Mouse (Mus musculus): ENCODE data around the gene Pde11a.

Pde11a gene

DNA sequence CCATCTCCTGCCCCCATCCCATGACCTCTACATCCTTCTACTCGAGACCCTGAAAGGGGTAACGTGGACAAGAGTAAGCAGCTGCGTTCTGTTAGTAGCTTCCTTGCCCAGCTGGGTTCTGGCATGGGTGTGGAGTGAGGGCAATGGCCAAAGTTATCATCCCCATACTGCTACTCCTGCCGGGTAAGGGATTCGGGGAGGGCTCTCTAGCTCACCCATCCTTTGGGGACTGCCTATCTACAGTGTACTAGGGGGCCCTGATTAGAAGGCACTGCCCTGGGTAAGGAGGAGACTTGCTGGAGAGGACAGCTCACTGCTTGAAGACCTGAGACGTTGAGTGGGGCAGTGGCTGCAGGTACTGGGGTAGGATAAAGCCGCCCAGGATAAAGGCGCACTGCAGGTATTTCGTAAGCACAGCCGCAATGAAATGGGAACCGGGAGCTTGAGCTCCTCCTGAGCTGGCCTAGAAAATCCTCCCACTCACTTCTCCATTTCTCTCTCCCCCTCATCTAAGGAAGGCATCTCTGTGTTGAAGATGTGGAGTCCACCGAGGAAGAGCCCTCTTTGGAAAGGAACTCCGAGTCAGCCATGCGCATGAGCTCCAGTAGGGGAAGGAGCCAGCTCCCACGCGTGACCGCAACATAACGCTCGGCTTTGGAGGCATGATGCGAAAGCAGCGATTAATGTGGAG, 15.2 kb downstream of the Pde11a start:
- DNase-seq (ENCODE audit: low read depth, low spot score) = peak; percentile 41

- no peak for DNase-seq (ENCODE audit: low read depth, low spot score)
These were observed 18.2 kb downstream of the Pde11a start for GRCm38 (mm10) chr2:76320336-76320735.

DNA sequence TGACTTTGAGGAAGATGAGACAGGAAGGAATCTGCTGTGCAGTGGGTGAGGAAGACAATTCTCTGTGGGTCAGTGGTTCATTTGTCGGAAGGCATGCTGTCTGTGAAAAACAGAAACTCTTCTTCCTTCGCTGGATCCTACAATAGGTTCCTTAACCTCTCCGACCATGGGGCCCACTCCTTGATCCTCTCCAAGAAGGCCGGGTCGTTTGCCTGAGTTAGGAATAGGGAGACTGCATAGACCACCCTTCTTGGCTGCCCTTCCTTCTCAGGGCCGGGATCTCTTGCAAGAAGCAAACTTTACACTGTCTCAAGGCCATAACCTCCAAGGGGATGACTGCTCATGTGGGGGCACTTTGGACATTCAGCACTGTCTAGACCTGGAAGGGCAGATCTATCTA, 19.3 kb downstream of the Pde11a start:
- no peak for DNase-seq (ENCODE audit: low read depth, low spot score)

GRCm38 (mm10) chr2:76287671-76288070, 50.9 kb downstream of the Pde11a start:
- no peak for DNase-seq (ENCODE audit: low read depth, low spot score)

DNA sequence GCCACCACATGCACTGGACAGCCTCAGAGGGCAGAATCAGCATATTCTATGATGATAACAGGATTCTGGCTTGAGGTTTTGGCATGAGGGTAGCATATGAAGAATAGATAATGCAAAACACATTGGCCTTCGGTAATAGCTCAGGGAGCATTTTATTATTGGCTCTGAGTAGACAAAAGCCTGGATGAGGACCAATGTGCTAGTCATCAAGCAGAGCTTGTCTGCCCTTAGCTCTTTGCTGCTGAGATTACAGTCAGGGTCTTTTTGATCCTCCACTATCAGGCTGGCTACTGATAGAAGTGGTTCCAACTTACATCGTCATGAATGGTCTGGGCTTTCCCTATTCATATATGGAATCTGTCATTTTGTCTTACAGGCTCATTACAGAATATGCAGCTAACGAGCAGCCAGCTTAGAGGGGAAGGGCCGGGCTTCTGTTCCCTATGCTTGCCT, 52.3 kb downstream of the Pde11a start:
- no peak for DNase-seq (ENCODE audit: low read depth, low spot score)

- DNase-seq (ENCODE audit: low read depth, low spot score) = no peak
These were observed 53.4 kb downstream of the Pde11a start for GRCm38 (mm10) chr2:76285150-76285549.

- DNase-seq (ENCODE audit: low read depth, low spot score) = peak; percentile 68
These were observed 55.0 kb downstream of the Pde11a start for GRCm38 (mm10) chr2:76283378-76284132.

- DNase-seq (ENCODE audit: low read depth, low spot score) = no peak
These were observed 69.1 kb downstream of the Pde11a start for GRCm38 (mm10) chr2:76269494-76269893.

GRCm38 (mm10) chr2:76267335-76267734, 71.2 kb downstream of the Pde11a start:
- no peak for DNase-seq (ENCODE audit: low read depth, low spot score)

DNA sequence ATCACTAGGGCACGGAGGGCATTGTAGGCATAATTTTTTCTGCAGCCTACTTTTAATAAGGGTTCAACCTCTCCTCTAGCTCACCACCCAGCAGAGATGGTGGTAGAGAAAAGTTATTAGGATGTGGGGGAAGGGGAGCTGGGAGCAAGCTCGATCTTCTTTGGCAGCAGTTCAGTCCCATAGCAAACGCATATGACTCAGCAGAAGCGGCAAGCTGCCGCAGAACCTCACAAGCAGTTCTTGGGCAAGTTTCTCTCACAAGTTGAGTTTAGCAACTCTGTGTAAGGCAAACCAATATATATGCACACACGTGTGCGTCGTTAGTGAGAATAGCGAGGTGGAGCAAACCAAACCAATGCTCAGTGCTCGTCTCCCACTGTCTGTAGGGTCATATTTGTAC, 72.0 kb downstream of the Pde11a start:
- DNase-seq (ENCODE audit: low read depth, low spot score) = peak; percentile 39

DNA sequence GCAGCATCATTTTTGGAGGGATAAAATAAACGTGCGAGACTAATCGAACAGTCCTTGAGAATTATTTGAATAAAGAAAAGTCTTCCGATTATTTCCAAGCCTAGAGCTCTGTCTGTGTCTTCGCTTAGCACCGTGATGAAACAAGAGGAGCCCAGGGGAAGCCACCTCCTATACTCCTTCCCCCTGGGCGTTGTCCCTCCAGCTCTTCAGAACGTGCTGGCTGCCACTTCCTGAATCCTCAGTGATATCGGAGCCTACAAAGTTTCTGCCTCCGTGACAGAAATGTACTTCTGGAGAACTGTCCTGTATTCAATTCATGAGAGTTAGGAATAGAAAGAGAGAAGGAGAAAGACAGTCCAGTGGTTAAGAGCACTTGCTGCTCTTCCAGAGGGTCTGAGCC, 74.3 kb downstream of the Pde11a start:
- no peak for DNase-seq (ENCODE audit: low read depth, low spot score)

GRCm38 (mm10) chr2:76262661-76263060, 75.9 kb downstream of the Pde11a start:
- DNase-seq (ENCODE audit: low read depth, low spot score) = no peak

GRCm38 (mm10) chr2:76254833-76255232, 83.7 kb downstream of the Pde11a start:
- no peak for DNase-seq (ENCODE audit: low read depth, low spot score)

- no peak for DNase-seq (ENCODE audit: low read depth, low spot score)
These were observed 87.2 kb downstream of the Pde11a start for GRCm38 (mm10) chr2:76251379-76251778.

DNA sequence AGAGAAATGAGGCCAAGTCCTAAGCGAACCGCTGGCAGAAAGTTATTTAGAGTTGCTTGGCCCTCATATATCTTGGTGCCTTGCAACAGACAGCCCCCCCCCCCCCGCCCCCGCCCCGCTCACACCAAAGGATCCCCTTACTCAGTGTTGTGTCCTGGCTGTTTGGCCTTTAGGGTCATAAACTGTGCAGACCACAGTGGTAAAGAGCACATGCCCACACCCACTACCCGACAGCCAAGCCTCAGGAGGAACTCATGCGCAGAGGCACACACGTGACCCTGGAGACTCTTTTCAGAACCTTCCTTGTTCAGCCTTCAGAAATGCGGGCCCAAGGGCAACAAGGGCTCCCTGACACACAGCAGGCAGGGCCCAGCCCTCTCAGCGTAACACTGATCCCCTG, 90.3 kb downstream of the Pde11a start:
- DNase-seq (ENCODE audit: low read depth, low spot score) = no peak

GRCm38 (mm10) chr2:76239175-76239574, 99.4 kb downstream of the Pde11a start:
- no peak for DNase-seq (ENCODE audit: low read depth, low spot score)

DNA sequence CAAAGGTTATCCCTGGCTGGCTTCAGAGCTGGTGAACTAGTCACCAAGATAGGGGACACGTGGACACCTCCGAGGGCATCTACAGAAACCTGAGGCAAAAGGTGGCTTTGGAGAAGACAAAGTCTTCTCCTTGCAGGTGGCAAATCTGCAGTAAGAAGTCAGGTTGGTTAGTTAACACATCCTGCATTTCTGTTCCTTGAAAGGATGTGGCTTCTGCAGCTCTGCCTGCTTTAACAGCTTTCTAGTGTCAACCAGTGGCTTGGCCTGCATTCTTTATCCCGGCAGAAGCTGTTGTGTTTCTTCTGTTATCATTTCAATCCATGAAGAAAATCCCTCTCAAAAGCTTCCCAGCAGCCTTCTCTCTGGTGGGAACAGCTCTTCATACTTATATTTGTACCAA, 100.1 kb downstream of the Pde11a start:
- no peak for DNase-seq (ENCODE audit: low read depth, low spot score)

DNA sequence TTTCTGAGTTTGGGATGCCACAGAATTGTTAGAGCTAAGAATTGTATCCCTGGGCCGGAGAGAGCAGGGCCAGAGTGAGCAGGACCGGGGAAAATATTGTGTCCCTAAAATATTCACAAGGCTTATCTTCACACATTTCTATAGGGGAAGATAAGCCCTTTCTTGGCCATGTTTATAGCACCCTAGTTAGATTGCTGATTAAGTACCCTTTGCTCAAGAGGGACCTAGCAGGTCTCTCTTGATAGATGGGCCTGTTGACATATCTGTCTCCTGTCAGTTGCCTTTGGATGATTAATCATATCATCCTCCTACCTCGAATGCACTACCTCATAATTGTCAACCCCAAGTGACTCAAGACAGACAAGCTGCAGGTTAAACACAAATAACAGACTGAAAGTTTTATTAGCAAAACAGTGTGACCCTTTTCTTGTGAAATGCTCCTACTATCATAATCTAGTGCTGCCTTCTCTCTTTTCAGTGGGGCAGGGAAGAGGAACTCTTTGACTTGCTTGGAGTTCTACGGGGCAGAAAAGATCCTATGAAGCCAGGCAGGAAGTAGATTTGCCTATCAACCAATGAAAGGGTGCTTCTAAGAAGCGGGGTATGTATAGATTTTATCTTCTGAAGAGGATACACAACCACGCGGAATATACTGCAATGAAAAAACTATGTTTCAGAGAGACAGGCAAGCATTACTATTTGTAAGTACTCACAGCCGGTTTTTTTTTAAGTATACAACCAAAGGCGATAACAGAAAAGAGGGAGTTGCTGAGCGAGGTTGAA, 100.7 kb downstream of the Pde11a start:
- no peak for DNase-seq (ENCODE audit: low read depth, low spot score)

- no peak for DNase-seq (ENCODE audit: low read depth, low spot score)
These were observed 118.0 kb downstream of the Pde11a start for GRCm38 (mm10) chr2:76220364-76221108.

- DNase-seq (ENCODE audit: low read depth, low spot score) = no peak
These were observed 119.0 kb downstream of the Pde11a start for GRCm38 (mm10) chr2:76219540-76219939.

DNA sequence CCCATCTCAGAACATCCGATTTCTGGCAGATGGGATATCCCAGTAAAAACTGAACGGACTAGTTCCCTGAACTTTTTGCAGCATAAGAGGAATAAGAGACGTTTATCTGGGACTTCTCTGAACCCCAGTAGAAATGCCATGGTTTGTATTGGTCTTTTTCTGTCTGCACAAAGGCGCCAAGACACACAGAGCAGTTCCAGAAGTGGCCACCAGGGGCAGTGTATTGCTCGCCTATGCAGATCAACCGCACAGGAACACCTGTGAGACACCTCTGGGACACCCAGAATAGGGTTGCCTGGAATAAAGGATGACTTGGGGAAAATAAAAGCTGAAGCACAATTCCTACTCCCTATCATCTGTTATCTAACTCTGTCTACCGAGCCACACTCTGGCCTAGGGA, 122.4 kb downstream of the Pde11a start:
- no peak for DNase-seq (ENCODE audit: low read depth, low spot score)

DNA sequence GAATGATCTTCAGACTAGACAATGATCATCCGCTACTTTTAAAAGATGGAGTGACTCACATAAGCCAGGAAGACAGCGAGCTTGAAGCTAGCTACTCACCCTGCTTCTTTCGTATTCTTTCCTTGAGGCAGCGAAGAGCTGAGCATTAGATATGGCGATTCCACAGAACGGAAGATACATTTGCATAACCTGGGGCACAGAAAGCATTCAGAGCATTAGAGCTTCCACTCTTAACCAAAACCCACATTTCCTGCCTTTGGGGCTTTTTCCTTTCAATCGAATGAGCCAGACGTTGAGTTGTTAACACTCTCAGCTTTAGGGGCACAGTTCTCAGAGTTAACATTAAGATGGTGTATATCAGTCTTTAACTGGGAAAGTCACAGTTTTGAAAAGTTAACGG, 123.4 kb downstream of the Pde11a start:
- DNase-seq (ENCODE audit: low read depth, low spot score) = no peak

Measured in telencephalon, adult 2 months (tissue).